Mouse (Mus musculus): ENCODE measurements around the gene Krtcap3. TPM values are rescaled to one million over a fixed set of nuclear protein-coding genes. Genes with fewer than 3 reads are reported as not detected.

The Krtcap3 gene
- polyA plus RNA-seq, 2 experiments = 3.5 to 5.3 TPM

DNA sequence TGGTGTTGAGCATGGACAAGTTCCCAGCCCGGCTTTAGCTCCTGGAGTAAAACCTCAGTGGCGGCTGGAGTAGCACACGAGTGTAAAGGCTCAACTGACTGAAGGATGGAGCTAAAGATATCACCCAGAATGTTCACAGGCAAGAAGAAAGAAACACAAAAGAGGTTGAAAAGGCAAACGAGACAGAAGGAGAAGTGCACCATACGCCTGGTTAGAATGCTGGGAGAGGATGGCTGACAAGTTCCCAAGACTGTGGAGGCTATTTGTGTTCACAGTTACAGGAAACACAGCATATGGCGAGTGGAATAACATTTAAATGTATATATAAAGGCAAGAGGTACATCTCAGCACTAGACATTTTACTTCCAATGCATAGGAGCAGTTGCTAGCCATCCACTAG lies 21.5 kb downstream of the Krtcap3 start:
- Histone ChIP-seq H3K4me1 (replicated peaks; ENCODE audit: control insufficient read depth in 2 of 2, insufficient read depth in 2 of 2, low read length in 1 of 2) (no peaks in the 10 kb centered on the region), H3K9me3 (ENCODE audit: control insufficient read depth, low read length) (no peaks in the 10 kb centered on the region), H3K4me3 (ENCODE audit: insufficient read depth in 1 of 2, low read depth in 2 of 2, low read length in 2 of 2) (no peak overlapping the region), H3K27me3 (ENCODE audit: control insufficient read depth, insufficient read depth, low read length) (no peaks in the 10 kb centered on the region), H3K27ac (no peak overlapping the region), H3K36me3 (replicated peaks; ENCODE audit: control insufficient read depth, insufficient read depth, low read depth) (no peaks in the 10 kb centered on the region), H3K4me2 (ENCODE audit: low read depth) (no peak overlapping the region), H3K9ac (replicated peaks) (no peak overlapping the region)
- TF ChIP-seq CTCF (IDR thresholded peaks at IDR 0.05; ENCODE audit: low read depth) = no peak
- no peak for TF ChIP-seq EP300 (IDR thresholded peaks at IDR 0.05; ENCODE audit: low read depth)
- 59% methylated on average over 6 of the region's 6 CpGs for WGBS (ENCODE audit: insufficient replicate concordance)
- DNase-seq (ENCODE audit: low read depth in 3 of 3, low spot score in 3 of 3) (no peak), ATAC-seq (ENCODE audit: insufficient read depth) (no peak)

DNA sequence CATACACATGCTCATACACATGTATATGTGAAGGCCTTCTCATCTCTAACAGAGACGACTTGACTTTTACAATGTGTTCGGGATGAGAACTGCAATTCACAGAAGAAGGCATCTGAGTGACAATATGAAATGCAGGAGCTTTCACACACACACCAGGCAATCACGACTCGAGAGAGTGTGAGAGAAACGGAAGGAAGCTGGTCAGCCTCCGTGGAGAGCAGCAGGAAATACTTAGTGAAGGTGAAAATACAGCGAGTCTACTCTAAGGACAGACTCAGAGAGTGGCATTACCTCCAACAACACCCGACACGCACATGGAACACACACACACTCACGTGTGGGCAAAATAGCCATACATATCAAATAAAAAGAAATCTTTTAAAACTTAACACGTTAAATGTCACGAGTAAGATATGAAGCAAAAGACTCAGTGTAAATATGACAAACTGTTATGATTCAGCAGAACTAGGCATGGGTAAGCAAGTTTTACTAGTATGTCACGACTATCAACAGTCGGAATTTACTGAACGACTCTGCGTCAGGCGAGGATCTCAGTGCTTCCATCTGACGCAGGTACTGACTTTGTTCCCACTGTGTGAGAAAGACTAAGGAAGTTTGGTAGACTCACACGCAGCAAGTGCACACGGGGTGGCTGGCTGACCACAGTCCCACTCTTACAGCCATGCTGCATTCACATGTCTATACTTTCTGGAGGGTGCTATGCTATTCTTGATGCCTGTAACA lies 27.9 kb downstream of the Krtcap3 start:
- H3K36me3 ChIP-seq (replicated peaks; ENCODE audit: control insufficient read depth, insufficient read depth, low read depth) = no peaks in the 10 kb centered on the region
- H3K9me3 ChIP-seq (ENCODE audit: control insufficient read depth, low read length) = no peaks in the 10 kb centered on the region
- no peak overlapping the region for H3K4me2 ChIP-seq (ENCODE audit: low read depth)
- no peaks in the 10 kb centered on the region for H3K4me1 ChIP-seq (replicated peaks; ENCODE audit: control insufficient read depth in 2 of 2, insufficient read depth in 2 of 2, low read length in 1 of 2)
- H3K27me3 ChIP-seq (ENCODE audit: control insufficient read depth, insufficient read depth, low read length) = no peaks in the 10 kb centered on the region
- no peak overlapping the region for H3K27ac ChIP-seq
- ATAC-seq (ENCODE audit: insufficient read depth) (no peak), DNase-seq (ENCODE audit: low read depth in 3 of 3, low spot score in 3 of 3) (no peak)
- 59% methylated on average over 20 of the region's 20 CpGs for WGBS (ENCODE audit: insufficient replicate concordance)
- H3K9ac ChIP-seq (replicated peaks) = no peak overlapping the region
- no peak for TF ChIP-seq CTCF (IDR thresholded peaks at IDR 0.05; ENCODE audit: low read depth)
- TF ChIP-seq EP300 (IDR thresholded peaks at IDR 0.05; ENCODE audit: low read depth) = no peak
- no peak overlapping the region for H3K4me3 ChIP-seq (ENCODE audit: insufficient read depth in 1 of 2, low read depth in 2 of 2, low read length in 2 of 2)

DNA sequence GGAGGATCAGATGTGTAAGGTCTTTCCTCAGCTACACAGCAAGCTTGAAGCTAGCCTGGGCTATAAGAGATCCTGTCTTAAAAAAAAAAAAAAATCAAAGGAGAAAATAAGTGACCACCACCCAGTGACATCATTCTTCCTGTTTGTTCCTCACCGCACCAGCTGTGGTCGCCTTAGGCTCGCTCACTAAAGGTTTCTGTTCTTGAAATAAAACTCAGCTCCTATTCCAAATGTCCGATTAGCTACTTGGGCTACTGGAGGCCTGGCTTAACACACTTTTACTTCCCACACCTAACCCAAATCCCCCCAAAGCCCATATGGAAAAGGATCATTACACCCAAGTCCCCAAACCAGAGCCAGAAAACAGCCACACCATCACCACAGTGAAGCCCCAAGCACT lies 36.7 kb downstream of the Krtcap3 start:
- DNase-seq (ENCODE audit: low read depth in 3 of 3, low spot score in 3 of 3) (no peak), ATAC-seq (ENCODE audit: insufficient read depth) (no peak)
- Histone ChIP-seq H3K4me3 (ENCODE audit: insufficient read depth in 1 of 2, low read depth in 2 of 2, low read length in 2 of 2) (no peak overlapping the region), H3K27me3 (ENCODE audit: control insufficient read depth, insufficient read depth, low read length) (no peaks in the 10 kb centered on the region), H3K4me2 (ENCODE audit: low read depth) (no peak overlapping the region), H3K4me1 (replicated peaks; ENCODE audit: control insufficient read depth in 2 of 2, insufficient read depth in 2 of 2, low read length in 1 of 2) (peaks cover 6 to 16% of the 10 kb centered on the region in 2 experiments), H3K27ac (no peak overlapping the region), H3K9ac (replicated peaks) (no peak overlapping the region), H3K9me3 (ENCODE audit: control insufficient read depth, low read length) (no peaks in the 10 kb centered on the region), H3K36me3 (replicated peaks; ENCODE audit: control insufficient read depth, insufficient read depth, low read depth) (no peaks in the 10 kb centered on the region)
- TF ChIP-seq EP300 (IDR thresholded peaks at IDR 0.05; ENCODE audit: low read depth) (no peak), CTCF (IDR thresholded peaks at IDR 0.05; ENCODE audit: low read depth) (no peak)
- WGBS (ENCODE audit: insufficient replicate concordance) = 19% methylated on average over 4 of the region's 4 CpGs

DNA sequence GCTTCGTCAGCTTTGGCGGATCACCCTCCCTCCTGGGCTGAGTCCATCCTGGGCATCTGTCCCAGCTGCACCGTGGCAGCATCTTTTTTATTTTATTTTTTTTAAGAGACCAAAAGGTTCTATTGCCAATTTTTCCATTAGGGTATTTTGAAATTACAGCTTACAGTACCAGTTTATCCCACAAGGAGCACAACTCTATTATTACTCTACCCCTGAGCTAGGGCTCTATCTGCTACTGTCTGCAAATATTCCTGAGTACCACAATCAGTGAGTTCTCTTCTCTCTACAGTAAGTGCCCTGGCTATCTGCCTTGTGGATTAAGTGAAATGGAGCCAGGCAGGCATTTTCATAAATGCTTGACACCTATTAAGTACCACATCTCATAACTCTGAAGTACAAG lies 37.2 kb downstream of the Krtcap3 start:
- TF ChIP-seq CTCF (IDR thresholded peaks at IDR 0.05; ENCODE audit: low read depth) (no peak), EP300 (IDR thresholded peaks at IDR 0.05; ENCODE audit: low read depth) (no peak)
- 62% methylated on average over 3 of the region's 3 CpGs for WGBS (ENCODE audit: insufficient replicate concordance)

DNA sequence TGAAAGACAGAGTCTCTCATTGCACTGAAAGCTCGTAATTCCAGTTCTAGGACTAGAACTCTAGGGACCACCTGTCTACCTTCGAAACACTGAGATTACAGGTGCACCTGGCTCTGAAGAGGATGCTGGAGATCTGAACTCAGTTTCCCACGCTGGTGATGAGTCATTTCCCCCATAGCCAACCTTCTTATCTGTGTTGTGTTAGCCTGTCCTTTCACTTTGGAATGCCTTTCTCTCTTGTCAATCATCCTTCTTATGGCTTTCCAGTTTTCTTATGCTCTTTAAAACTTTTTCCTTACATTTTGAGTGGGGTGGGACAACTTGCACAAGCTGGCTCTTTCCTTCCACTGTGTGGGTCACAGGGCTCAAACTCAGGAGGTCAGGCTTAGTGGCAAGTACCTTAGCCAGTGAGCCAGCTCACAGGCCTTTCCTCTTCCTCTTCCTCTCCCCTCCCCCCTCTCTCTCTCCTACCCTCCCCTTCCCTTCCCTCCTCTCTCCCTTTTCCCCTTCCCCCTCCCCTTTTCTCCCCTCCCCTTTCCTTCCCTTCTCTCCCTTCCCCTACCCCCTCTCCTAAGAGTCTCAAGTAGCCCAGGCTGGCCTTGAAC lies 38.2 kb downstream of the Krtcap3 start:
- 35% methylated on average over 3 of the region's 3 CpGs for WGBS (ENCODE audit: insufficient replicate concordance)
- TF ChIP-seq EP300 (IDR thresholded peaks at IDR 0.05; ENCODE audit: low read depth) (no peak), CTCF (IDR thresholded peaks at IDR 0.05; ENCODE audit: low read depth) (no peak)
- H3K4me3 ChIP-seq (ENCODE audit: insufficient read depth in 1 of 2, low read depth in 2 of 2, low read length in 2 of 2) = no peak overlapping the region; a peak in 1 of 4 replicates
- no peak overlapping the region for H3K9ac ChIP-seq (replicated peaks)
- H3K27me3 ChIP-seq (ENCODE audit: control insufficient read depth, insufficient read depth, low read length) = peaks cover 4% of the 10 kb centered on the region
- ATAC-seq (ENCODE audit: insufficient read depth) = no peak
- no peak overlapping the region for H3K27ac ChIP-seq
- H3K4me2 ChIP-seq (ENCODE audit: low read depth) = peak overlapping the region; percentile 94
- H3K9me3 ChIP-seq (ENCODE audit: control insufficient read depth, low read length) = no peaks in the 10 kb centered on the region
- H3K36me3 ChIP-seq (replicated peaks; ENCODE audit: control insufficient read depth, insufficient read depth, low read depth) = no peaks in the 10 kb centered on the region
- H3K4me1 ChIP-seq (replicated peaks; ENCODE audit: control insufficient read depth in 2 of 2, insufficient read depth in 2 of 2, low read length in 1 of 2) = peaks cover 6 to 16% of the 10 kb centered on the region in 2 experiments
- no peak for DNase-seq (ENCODE audit: low read depth in 3 of 3, low spot score in 3 of 3)

More for the DNA sequence above, 37.2 kb downstream of the Krtcap3 start:
- no peak overlapping the region for H3K27ac ChIP-seq
- no peak overlapping the region for H3K4me3 ChIP-seq (ENCODE audit: insufficient read depth in 1 of 2, low read depth in 2 of 2, low read length in 2 of 2)
- no peaks in the 10 kb centered on the region for H3K36me3 ChIP-seq (replicated peaks; ENCODE audit: control insufficient read depth, insufficient read depth, low read depth)
- no peaks in the 10 kb centered on the region for H3K9me3 ChIP-seq (ENCODE audit: control insufficient read depth, low read length)
- no peak overlapping the region for H3K4me2 ChIP-seq (ENCODE audit: low read depth)
- H3K27me3 ChIP-seq (ENCODE audit: control insufficient read depth, insufficient read depth, low read length) = no peaks in the 10 kb centered on the region
- ATAC-seq (ENCODE audit: insufficient read depth) (no peak), DNase-seq (ENCODE audit: low read depth in 3 of 3, low spot score in 3 of 3) (no peak)
- H3K9ac ChIP-seq (replicated peaks) = no peak overlapping the region
- peaks cover 6 to 16% of the 10 kb centered on the region in 2 experiments for H3K4me1 ChIP-seq (replicated peaks; ENCODE audit: control insufficient read depth in 2 of 2, insufficient read depth in 2 of 2, low read length in 1 of 2)
